Mouse (Mus musculus) mouse trophoblast stem cell (cell line): ENCODE data around the gene Git2.

Experiments
- in situ Hi-C, 2 experiments: fragments of 300-500 bp; cut with MseI, MboI; formaldehyde crosslinking; loops; 2 replicates in 1 of 2; 3 replicates in 1 of 2; pipeline ENCODE4 v1.15.1; 2025

Git2 gene

GRCm38 (mm10) chr5:114775056-114775979, at the start of gene Git2:
Gene Git2 (minus strand): TSS chr5:114775517.
- in situ Hi-C loops = no loop called here

- in situ Hi-C loops = no loop called here
These were observed 48.9 kb upstream of the Git2 start for GRCm38 (mm10) chr5:114824197-114824596.

GRCm38 (mm10) chr5:114822796-114823688, 47.7 kb upstream of the Git2 start, which contains the start of gene 1500011B03Rik:
Gene 1500011B03Rik (minus strand): TSS chr5:114823468.
- in situ Hi-C loops = no loop called here

- in situ Hi-C loops = no loop called here
These were observed 42.8 kb upstream of the Git2 start for GRCm38 (mm10) chr5:114818124-114818523.

GRCm38 (mm10) chr5:114816599-114816998, 41.3 kb upstream of the Git2 start:
- in situ Hi-C loops = no loop called here

- in situ Hi-C loops = no loop called here
These were observed 38.3 kb upstream of the Git2 start for GRCm38 (mm10) chr5:114813525-114814181.

- in situ Hi-C loops = no loop called here
These were observed 34.5 kb upstream of the Git2 start for GRCm38 (mm10) chr5:114809826-114810225.

- in situ Hi-C loops = no loop called here
These were observed 34.0 kb upstream of the Git2 start for GRCm38 (mm10) chr5:114809181-114809756.

- in situ Hi-C loops = no loop called here
These were observed 33.1 kb upstream of the Git2 start for GRCm38 (mm10) chr5:114808385-114808784.

- in situ Hi-C loops = no loop called here
These were observed 32.6 kb upstream of the Git2 start for GRCm38 (mm10) chr5:114807893-114808292.

- in situ Hi-C loops = no loop called here
These were observed 32.2 kb upstream of the Git2 start for GRCm38 (mm10) chr5:114807468-114807867.

- in situ Hi-C loops = no loop called here
These were observed 31.7 kb upstream of the Git2 start for GRCm38 (mm10) chr5:114807063-114807462.

- in situ Hi-C loops = no loop called here
These were observed 31.3 kb upstream of the Git2 start for GRCm38 (mm10) chr5:114806636-114807035.

GRCm38 (mm10) chr5:114805436-114806350, 30.4 kb upstream of the Git2 start:
- in situ Hi-C loops = no loop called here

GRCm38 (mm10) chr5:114804958-114805357, 29.6 kb upstream of the Git2 start:
- in situ Hi-C loops = no loop called here

- in situ Hi-C loops = no loop called here
These were observed 29.0 kb upstream of the Git2 start for GRCm38 (mm10) chr5:114804335-114804734.

GRCm38 (mm10) chr5:114803231-114803630, 27.9 kb upstream of the Git2 start:
- in situ Hi-C loops = no loop called here

GRCm38 (mm10) chr5:114801841-114802240, 26.5 kb upstream of the Git2 start:
- in situ Hi-C loops = no loop called here

- in situ Hi-C loops = no loop called here
These were observed 25.7 kb upstream of the Git2 start for GRCm38 (mm10) chr5:114801049-114801448.

GRCm38 (mm10) chr5:114799848-114800247, 24.5 kb upstream of the Git2 start:
- in situ Hi-C loops = no loop called here
